Mouse (Mus musculus): ENCODE measurements around the gene Etfbkmt.
"Not testable (repeated sequence)": the region's sequence is repeated elsewhere in the genome, so short reads cannot be mapped to it uniquely, and the experiment has no call there.

Gene Etfbkmt

GRCm38 (mm10) chr6:149139471-149139870 lies at the start of gene Etfbkmt:
Etfbkmt (plus strand) TSS chr6:149139849.
- no peak for DNase-seq

GRCm38 (mm10) chr6:149092406-149092805 lies 47.2 kb upstream of the Etfbkmt start:
- DNase-seq: no peak

GRCm38 (mm10) chr6:149093465-149093864 lies 46.2 kb upstream of the Etfbkmt start:
- DNase-seq: no peak

- DNase-seq: no peak
These were observed 45.1 kb upstream of the Etfbkmt start for GRCm38 (mm10) chr6:149094555-149094954.

GRCm38 (mm10) chr6:149095389-149095788 lies 44.3 kb upstream of the Etfbkmt start:
- peak; percentile 25 for DNase-seq

GRCm38 (mm10) chr6:149096233-149096632 lies 43.4 kb upstream of the Etfbkmt start:
- DNase-seq: no peak

- no peak for DNase-seq
These were observed 42.4 kb upstream of the Etfbkmt start for GRCm38 (mm10) chr6:149097276-149097675.

- no peak for DNase-seq
These were observed 40.7 kb upstream of the Etfbkmt start for GRCm38 (mm10) chr6:149098993-149099392.

GRCm38 (mm10) chr6:149100174-149101075 lies 39.2 kb upstream of the Etfbkmt start:
- peak; percentile 69 for DNase-seq

GRCm38 (mm10) chr6:149101076-149101942 lies 38.3 kb upstream of the Etfbkmt start, which contains the start of gene Dennd5b:
Dennd5b (minus strand) TSS chr6:149101680.
- peak; percentile 83 for DNase-seq

GRCm38 (mm10) chr6:149101943-149102243 lies 37.8 kb upstream of the Etfbkmt start:
- DNase-seq: no peak

- DNase-seq: no peak
These were observed 36.2 kb upstream of the Etfbkmt start for GRCm38 (mm10) chr6:149103451-149103850.

- no peak for DNase-seq
These were observed 32.0 kb upstream of the Etfbkmt start for GRCm38 (mm10) chr6:149107615-149108014.

GRCm38 (mm10) chr6:149108909-149109308 lies 30.7 kb upstream of the Etfbkmt start:
- DNase-seq: no peak

- DNase-seq: no peak
These were observed 22.7 kb upstream of the Etfbkmt start for GRCm38 (mm10) chr6:149116992-149117391.

GRCm38 (mm10) chr6:149118935-149119334 lies 20.7 kb upstream of the Etfbkmt start:
- no peak for DNase-seq

- DNase-seq: peak; percentile 77
These were observed 19.8 kb upstream of the Etfbkmt start for GRCm38 (mm10) chr6:149119853-149120252.

GRCm38 (mm10) chr6:149123042-149123441 lies 16.6 kb upstream of the Etfbkmt start:
- DNase-seq: no peak

GRCm38 (mm10) chr6:149126675-149127074 lies 13.0 kb upstream of the Etfbkmt start:
- no peak for DNase-seq

- DNase-seq: not testable (repeated sequence)
These were observed 9.8 kb upstream of the Etfbkmt start, which contains the start of gene Gm10203 for GRCm38 (mm10) chr6:149129870-149130269. Gm10203 (plus strand) TSS chr6:149130170.

- no peak for DNase-seq
These were observed 8.5 kb upstream of the Etfbkmt start for GRCm38 (mm10) chr6:149131111-149131510.

GRCm38 (mm10) chr6:149132311-149133077 lies 7.2 kb upstream of the Etfbkmt start:
- peak; percentile 24 for DNase-seq

Measured in cerebellum, adult 8-10 months (tissue).